Mouse (Mus musculus) bone marrow macrophage, adult 2 months (primary cell): ENCODE results near the gene Chaf1a. TPM values are rescaled to one million over a fixed set of nuclear protein-coding genes. Genes with fewer than 3 reads are reported as not detected.

ENCODE experiments used
- H3K27ac ChIP-seq: 2 replicates; pipeline ENCODE4 v1.5.1; 2012; ENCODE audit warnings: low read depth, low read length; ENCODE audit not compliant: insufficient read depth
- H3K4me1 ChIP-seq: 2 replicates; pipeline ENCODE4 v1.6.1; 2012; ENCODE audit warnings: low read length; ENCODE audit not compliant: control insufficient read depth, insufficient read depth
- H3K4me3 ChIP-seq: 2 replicates; pipeline ENCODE4 v1.5.1; 2012; ENCODE audit warnings: mild to moderate bottlenecking, low read length, moderate library complexity; ENCODE audit not compliant: insufficient read depth
- CTCF ChIP-seq: IDR thresholded peaks from 2 replicates; pipeline ENCODE4 v1.5.1; 2012; ENCODE audit warnings: low read depth, mild to moderate bottlenecking, low read length, moderate library complexity
- POLR2A ChIP-seq: IDR thresholded peaks from 2 replicates; pipeline ENCODE4 v1.6.1; 2012; ENCODE audit warnings: mild to moderate bottlenecking, low read depth, low read length, borderline replicate concordance
- polyA plus RNA-seq: library from polyadenylated mRNA; stranded (reverse); fragments of >200 nt; gene quantifications from 2 replicates; pipeline ENCODE4 v1.2.4, GENCODE M21; 2012; ENCODE audit not compliant: missing spikeins, insufficient read depth, insufficient read length

The Chaf1a gene
- polyA plus RNA-seq, 1 experiment: 14.1 TPM

GRCm38 (mm10) chr17:56026881-56027280 lies 13.4 kb upstream of the Chaf1a start:
- no peak for TF ChIP-seq CTCF
- no peak for TF ChIP-seq POLR2A
- peaks cover 89% of the 10 kb centered on the region for H3K4me1 ChIP-seq
- no peak overlapping the region for H3K4me3 ChIP-seq
- H3K27ac ChIP-seq: no peak overlapping the region

- Histone ChIP-seq H3K4me3 (no peak overlapping the region), H3K4me1 (peaks cover 88% of the 10 kb centered on the region), H3K27ac (no peak overlapping the region)
- TF ChIP-seq CTCF: no peak
These were observed 12.3 kb upstream of the Chaf1a start for GRCm38 (mm10) chr17:56027801-56028441.

- peaks cover 86% of the 10 kb centered on the region for H3K4me1 ChIP-seq
- peak overlapping the region; percentile 92 for H3K27ac ChIP-seq
These were observed 9.9 kb upstream of the Chaf1a start for GRCm38 (mm10) chr17:56030238-56030870.

GRCm38 (mm10) chr17:56030919-56031318 lies 9.3 kb upstream of the Chaf1a start:
- peaks cover 83% of the 10 kb centered on the region for H3K4me1 ChIP-seq
- TF ChIP-seq POLR2A (no peak), CTCF (no peak)

More at GRCm38 (mm10) chr17:56030238-56030870, 9.9 kb upstream of the Chaf1a start:
- TF ChIP-seq POLR2A (no peak), CTCF (no peak)
- H3K4me3 ChIP-seq: peak overlapping the region; percentile 21

GRCm38 (mm10) chr17:56031431-56031830 lies 8.8 kb upstream of the Chaf1a start:
- H3K4me1 ChIP-seq: peaks cover 77% of the 10 kb centered on the region
- H3K4me3 ChIP-seq: no peak overlapping the region
- peak overlapping the region; percentile 98 for H3K27ac ChIP-seq
- no peak for TF ChIP-seq POLR2A
- 0 out of 2 replicates have a peak, but pooled peaks have one; percentile 1 for TF ChIP-seq CTCF

More at GRCm38 (mm10) chr17:56030919-56031318, 9.3 kb upstream of the Chaf1a start:
- H3K27ac ChIP-seq: peak overlapping the region; percentile 98
- peak overlapping the region; percentile 21 for H3K4me3 ChIP-seq

GRCm38 (mm10) chr17:56032127-56032733 lies 8.0 kb upstream of the Chaf1a start:
- peaks cover 73% of the 10 kb centered on the region for H3K4me1 ChIP-seq
- peak overlapping the region; percentile 4; the same call in 1 of the 2 replicates for H3K4me3 ChIP-seq
- peak overlapping the region; percentile 98 for H3K27ac ChIP-seq
- TF ChIP-seq CTCF (no peak), POLR2A (no peak)

- Histone ChIP-seq H3K4me3 (no peak overlapping the region; the same call in 1 of the 2 replicates), H3K4me1 (peaks cover 70% of the 10 kb centered on the region), H3K27ac (peak overlapping the region; percentile 98)
- TF ChIP-seq POLR2A (no peak), CTCF (no peak)
These were observed 7.4 kb upstream of the Chaf1a start for GRCm38 (mm10) chr17:56032831-56033230.

- H3K4me3 ChIP-seq: peak overlapping the region; percentile 96
- peak overlapping the region; percentile 15 for H3K27ac ChIP-seq
- no peak for TF ChIP-seq CTCF
- no peak for TF ChIP-seq POLR2A
These were observed 6.1 kb upstream of the Chaf1a start for GRCm38 (mm10) chr17:56034040-56034725.

GRCm38 (mm10) chr17:56034726-56035100 lies 5.5 kb upstream of the Chaf1a start:
- H3K4me1 ChIP-seq: peaks cover 54% of the 10 kb centered on the region
- H3K27ac ChIP-seq: peak overlapping the region; percentile 13; the same call in 1 of the 2 replicates
- TF ChIP-seq POLR2A (no peak), CTCF (no peak)
- H3K4me3 ChIP-seq: peak overlapping the region; percentile 96

More at GRCm38 (mm10) chr17:56034040-56034725, 6.1 kb upstream of the Chaf1a start:
- peaks cover 60% of the 10 kb centered on the region for H3K4me1 ChIP-seq
